Mouse (Mus musculus) G1E (cell line): ENCODE data around the gene Ppfia1. TPM values are rescaled to one million over a fixed set of nuclear protein-coding genes. Genes with fewer than 3 reads are reported as not detected.

Source experiments
- ATAC-seq: 2 replicates; pipeline ENCODE4 v1.8.0; 2016; ENCODE audit warnings: mild to moderate bottlenecking; ENCODE audit not compliant: insufficient number of reproducible peaks, poor library complexity, low FRiP score, severe bottlenecking; ENCODE audit errors: extremely low read depth
- DNase-seq: peaks from one replicate; pipeline ENCODE4 v3.0.0; 2012; ENCODE audit warnings: low spot score
- H3K27me3 ChIP-seq: 2 replicates; pipeline ENCODE4 v1.6.1; 2012; ENCODE audit warnings: mild to moderate bottlenecking, low read length, inconsistent platforms; ENCODE audit not compliant: insufficient read depth
- H3K36me3 ChIP-seq: replicated peaks from 2 replicates; pipeline ENCODE3; 2012; ENCODE audit warnings: mild to moderate bottlenecking, inconsistent platforms
- H3K4me1 ChIP-seq: 2 replicates; pipeline ENCODE4 v1.6.1; 2012; ENCODE audit warnings: low read depth, low read length, inconsistent platforms, mixed read lengths; ENCODE audit not compliant: insufficient read depth
- H3K4me3 ChIP-seq: 2 replicates; pipeline ENCODE4 v1.5.1; 2012; ENCODE audit warnings: low read depth, mild to moderate bottlenecking, inconsistent platforms, low read length, moderate library complexity, mixed read lengths
- H3K9me3 ChIP-seq: replicated peaks from 2 replicates; pipeline ENCODE4 v1.6.1; 2012; ENCODE audit warnings: inconsistent platforms
- CTCF ChIP-seq: IDR thresholded peaks from 2 replicates; pipeline ENCODE4 v1.5.1; 2012; ENCODE audit warnings: low read depth, low read length, inconsistent platforms, mixed read lengths
- GATA1 ChIP-seq: IDR thresholded peaks from 2 replicates; pipeline ENCODE4 v1.6.1; 2012; ENCODE audit warnings: borderline replicate concordance, low read length, inconsistent platforms, mixed read lengths
- GATA2 ChIP-seq: IDR thresholded peaks from 2 replicates; pipeline ENCODE4 v1.6.1; 2012; ENCODE audit warnings: low read depth, low read length, inconsistent platforms, borderline replicate concordance
- POLR2AphosphoS5 ChIP-seq: IDR thresholded peaks from 2 replicates; pipeline ENCODE4 v1.6.1; 2012; ENCODE audit warnings: low read depth, low read length, inconsistent platforms; ENCODE audit not compliant: insufficient replicate concordance
- TAL1 ChIP-seq: conservative IDR thresholded peaks from 2 replicates; pipeline ENCODE4 v1.6.1; 2012; ENCODE audit warnings: low read depth, low read length, inconsistent platforms, mixed read lengths
- polyA plus RNA-seq: library from polyadenylated mRNA; stranded (reverse); fragments of >175 nt; gene quantifications from 2 replicates; pipeline ENCODE4 v1.2.3, GENCODE M21; 2012
- total RNA-seq, 2 experiments: library from RNA; stranded (forward) in 1 of 2; stranded (reverse) in 1 of 2; fragments of 200-1000 nt in 1 of 2; fragments of >200 nt in 1 of 2; fragmentation: Nextera tagmentation in 1 of 2; gene quantifications; 2 replicates each; pipeline ENCODE4 v1.2.3; 2014 to 2017

Ppfia1 gene
- total and polyA plus RNA-seq, 3 experiments, result 62.3 to 103 (median 68.1) TPM

GRCm38 (mm10) chr7:144441466-144441865 lies 112.1 kb downstream of the Ppfia1 start:
- DNase-seq, result no peak

GRCm38 (mm10) chr7:144438811-144439210 lies 114.7 kb downstream of the Ppfia1 start:
- DNase-seq (no peak), ATAC-seq (no peak)
- Histone ChIP-seq H3K27me3 (peaks cover 3% of the 10 kb centered on the region; the same call in 1 of the 2 replicates), H3K4me3 (no peak overlapping the region), H3K4me1 (no peaks in the 10 kb centered on the region), H3K36me3 (peaks cover 78% of the 10 kb centered on the region), H3K9me3 (no peaks in the 10 kb centered on the region)
- no peak for TF ChIP-seq CTCF
- TF ChIP-seq GATA1, result no peak
- no peak for TF ChIP-seq TAL1
- no peak for TF ChIP-seq GATA2
- TF ChIP-seq POLR2AphosphoS5, result no peak

More at GRCm38 (mm10) chr7:144441466-144441865, 112.1 kb downstream of the Ppfia1 start:
- TF ChIP-seq CTCF (no peak), GATA2 (no peak), TAL1 (no peak), POLR2AphosphoS5 (no peak), GATA1 (no peak)
- peaks cover 4% of the 10 kb centered on the region for H3K4me1 ChIP-seq
- no peaks in the 10 kb centered on the region for H3K27me3 ChIP-seq
- no peak for ATAC-seq
- H3K4me3 ChIP-seq, result no peak overlapping the region
- H3K36me3 ChIP-seq, result peaks cover 92% of the 10 kb centered on the region
- no peaks in the 10 kb centered on the region for H3K9me3 ChIP-seq

- no peaks in the 10 kb centered on the region for H3K4me1 ChIP-seq
- no peak for ATAC-seq
- peaks cover 24% of the 10 kb centered on the region for H3K36me3 ChIP-seq
- DNase-seq, result no peak
- peaks cover 3% of the 10 kb centered on the region; the same call in 1 of the 2 replicates for H3K9me3 ChIP-seq
- TF ChIP-seq GATA2 (no peak), GATA1 (no peak), TAL1 (no peak), CTCF (no peak), POLR2AphosphoS5 (no peak)
- no peak overlapping the region for H3K4me3 ChIP-seq
- peaks cover 42% of the 10 kb centered on the region for H3K27me3 ChIP-seq
Measured at GRCm38 (mm10) chr7:144432920-144433319, 120.6 kb downstream of the Ppfia1 start.

- no peak for DNase-seq
- Histone ChIP-seq H3K4me3 (no peak overlapping the region), H3K9me3 (peaks cover 3% of the 10 kb centered on the region; the same call in 1 of the 2 replicates), H3K4me1 (no peaks in the 10 kb centered on the region), H3K36me3 (no peaks in the 10 kb centered on the region), H3K27me3 (peaks cover 60% of the 10 kb centered on the region)
- no peak for TF ChIP-seq GATA1
- peak; percentile 49 for TF ChIP-seq CTCF
- no peak for ATAC-seq
Measured at GRCm38 (mm10) chr7:144427460-144427859, 126.1 kb downstream of the Ppfia1 start.

Other genes starting within 250 kb of the Ppfia1 start
- gene Cttn, start 82.7 kb downstream of the Ppfia1 start, total RNA-seq (2014; fragmentation: Nextera tagmentation), result 14.3 and 23.8 TPM in 2 replicates
- 31.8 and 34.1 TPM in 2 replicates for gene Cttn, start 82.7 kb downstream of the Ppfia1 start, total RNA-seq (2017)
- 107 and 119 TPM in 2 replicates for gene Cttn, start 82.7 kb downstream of the Ppfia1 start, polyA plus RNA-seq
- 9.7 and 10.3 TPM in 2 replicates for gene Fadd, start 28.7 kb upstream of the Ppfia1 start, total RNA-seq (2014; fragmentation: Nextera tagmentation)
- gene Fadd, start 28.7 kb upstream of the Ppfia1 start, total RNA-seq (2017), result 7.3 and 8.0 TPM in 2 replicates
- gene Fadd, start 28.7 kb upstream of the Ppfia1 start, polyA plus RNA-seq, result 4.5 and 4.7 TPM in 2 replicates
- 7.1 and 11.3 TPM in 2 replicates for gene Ano1, start 198.2 kb upstream of the Ppfia1 start, total RNA-seq (2014; fragmentation: Nextera tagmentation)
- 3.2 and 3.7 TPM in 2 replicates for gene Ano1, start 198.2 kb upstream of the Ppfia1 start, total RNA-seq (2017)
- gene Ano1, start 198.2 kb upstream of the Ppfia1 start, polyA plus RNA-seq, result 1.2 and 1.8 TPM in 2 replicates